Mouse (Mus musculus): ENCODE measurements at regions not wholly inside any gene's neighbourhood (a gene's known extent, or its start where the extent isn't known, plus 50 kb on each side); places are given as distances from the start of the nearest gene placed in this dataset.

- TF ChIP-seq GATA1 (IDR thresholded peaks at IDR 0.05; ENCODE audit: borderline replicate concordance, low read length), result no peak
- no peak for TF ChIP-seq FLI1 (IDR thresholded peaks at IDR 0.05; ENCODE audit: low read length)
Measured at GRCm38 (mm10) chr4:12779211-12779610, 607.4 kb upstream of the Fam92a start.

All from megakaryocyte, embryonic 14.5 days (primary cell).